Mouse (Mus musculus) neural tube, embryonic 11.5 days (tissue): ENCODE data around the gene Cacna1a. TPM values are rescaled to one million over a fixed set of nuclear protein-coding genes. Genes with fewer than 3 reads are reported as not detected.

Experiments used
- ATAC-seq: fragments of 200-750 bp; cut with Nextera tagmentation; 2 replicates; pipeline ENCODE4 v1.8.0; 2017; ENCODE audit warnings: moderate number of reproducible peaks, mild to moderate bottlenecking, moderate TSS enrichment, moderate library complexity; ENCODE audit not compliant: insufficient read depth, low FRiP score, low TSS enrichment
- DNase-seq: peaks from one replicate; pipeline ENCODE4 v3.0.0-alpha.2; 2015; ENCODE audit warnings: low spot score
- H3K27ac ChIP-seq: fragments of 300-500 bp; sonication (generic); 2 replicates; pipeline ENCODE4 v1.5.1; 2014; ENCODE audit warnings: low read depth, mild to moderate bottlenecking, low read length
- H3K27me3 ChIP-seq: fragments of 300-500 bp; sonication (generic); 2 replicates; pipeline ENCODE4 v1.6.1; 2014; ENCODE audit warnings: mild to moderate bottlenecking, low read length, mixed read lengths; ENCODE audit not compliant: control insufficient read depth, insufficient read depth
- H3K36me3 ChIP-seq: fragments of 300-500 bp; sonication (generic); 2 replicates; pipeline ENCODE4 v1.6.1; 2014; ENCODE audit warnings: mild to moderate bottlenecking, low read length, moderate library complexity, mixed read lengths; ENCODE audit not compliant: control insufficient read depth, insufficient read depth
- H3K4me1 ChIP-seq: fragments of 300-500 bp; sonication (generic); 2 replicates; pipeline ENCODE4 v1.6.1; 2014; ENCODE audit warnings: low read length, mixed read lengths; ENCODE audit not compliant: control insufficient read depth, insufficient read depth
- H3K4me2 ChIP-seq: fragments of 300-500 bp; sonication (generic); 2 replicates; pipeline ENCODE4 v1.6.1; 2014; ENCODE audit warnings: low read depth, mild to moderate bottlenecking, moderate library complexity
- H3K4me3 ChIP-seq: fragments of 300-500 bp; sonication (generic); 2 replicates; pipeline ENCODE4 v1.5.1; 2014; ENCODE audit warnings: low read depth, low read length
- H3K9ac ChIP-seq: fragments of 300-500 bp; sonication (generic); 2 replicates; pipeline ENCODE4 v1.6.1; 2014; ENCODE audit warnings: mild to moderate bottlenecking, low read length
- H3K9me3 ChIP-seq: fragments of 300-500 bp; sonication (generic); 2 replicates; pipeline ENCODE4 v1.6.1; 2016; ENCODE audit warnings: low read length; ENCODE audit not compliant: control insufficient read depth
- WGBS: fragments of 180-500 bp; shearing (Covaris S2); extraction: QIAGEN DNeasy Blood & Tissue Kit; methylation state at CpG from one replicate; pipeline ENCODE4 v1.1.7; 2014; 5-methylcytosine and 5-hydroxymethylcytosine counted together
- polyA plus RNA-seq: library from polyadenylated mRNA; unstranded; fragments of >200 nt; fragmentation: Nextera tagmentation; extraction: Ambion mirVana; gene quantifications from 2 replicates; pipeline ENCODE4 v1.2.1, GENCODE M21; 2014

The Cacna1a gene
- polyA plus RNA-seq, 1 experiment from 2014 or later, result 6.9 TPM

DNA sequence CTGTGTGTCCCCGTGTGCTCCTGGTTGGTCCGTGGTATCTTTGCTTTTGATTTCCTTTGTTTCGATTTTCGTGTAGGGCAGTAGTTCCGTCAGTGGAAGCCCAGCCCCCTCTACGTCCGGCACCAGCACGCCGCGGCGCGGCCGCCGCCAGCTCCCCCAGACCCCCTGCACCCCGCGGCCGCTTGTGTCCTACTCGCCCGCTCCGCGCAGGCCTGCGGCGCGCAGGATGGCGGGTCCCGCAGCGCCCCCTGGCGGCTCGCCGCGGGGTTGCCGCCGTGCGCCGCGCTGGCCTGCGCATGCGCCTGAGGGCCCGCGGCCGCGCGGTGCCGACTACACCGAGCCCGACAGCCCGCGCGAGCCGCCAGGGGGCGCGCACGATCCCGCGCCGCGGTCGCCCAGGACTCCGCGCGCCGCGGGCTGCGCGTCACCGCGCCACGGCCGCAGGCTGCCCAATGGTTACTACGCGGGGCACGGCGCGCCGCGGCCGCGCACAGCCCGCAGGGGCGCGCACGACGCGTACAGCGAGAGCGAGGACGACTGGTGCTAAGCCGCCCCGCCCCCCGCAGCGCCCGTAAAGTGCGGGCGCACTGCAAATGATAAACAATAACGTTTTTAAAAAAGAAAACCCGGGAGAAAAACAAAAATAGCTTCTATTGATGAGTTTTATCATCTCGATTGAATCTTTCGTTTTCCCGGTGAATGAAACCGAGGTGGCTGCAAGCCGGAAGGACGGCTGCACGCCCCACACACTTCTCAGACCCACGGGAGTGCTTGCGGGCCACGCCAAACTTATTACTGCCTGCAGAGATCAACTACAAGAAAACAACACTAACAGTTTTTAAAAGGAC lies 251.1 kb downstream of the Cacna1a start:
- Histone ChIP-seq H3K4me1 (peaks cover 18% of the 10 kb centered on the region), H3K36me3 (no peaks in the 10 kb centered on the region), H3K27me3 (no peaks in the 10 kb centered on the region), H3K4me2 (peak overlapping the region; percentile 81), H3K4me3 (peak overlapping the region; percentile 52), H3K9ac (peak overlapping the region; percentile 74), H3K9me3 (no peaks in the 10 kb centered on the region), H3K27ac (peak overlapping the region; percentile 93)
- DNase-seq (peak; percentile 97), ATAC-seq (peak; percentile 88)
- WGBS, result under 1% methylated on average over 63 of the region's 106 CpGs

- 35% methylated on average over 9 of the region's 9 CpGs for WGBS
- peak overlapping the region; percentile 52 for H3K4me3 ChIP-seq
- ATAC-seq (no peak), DNase-seq (no peak)
- H3K9me3 ChIP-seq, result no peaks in the 10 kb centered on the region
- no peaks in the 10 kb centered on the region for H3K27me3 ChIP-seq
- peak overlapping the region; percentile 81 for H3K4me2 ChIP-seq
- H3K27ac ChIP-seq, result no peak overlapping the region
- H3K4me1 ChIP-seq, result peaks cover 12% of the 10 kb centered on the region
- H3K36me3 ChIP-seq, result no peaks in the 10 kb centered on the region
- no peak overlapping the region; the same call in 1 of the 2 replicates for H3K9ac ChIP-seq
Measured at GRCm38 (mm10) chr8:84640010-84640588, 251.9 kb downstream of the Cacna1a start.

DNA sequence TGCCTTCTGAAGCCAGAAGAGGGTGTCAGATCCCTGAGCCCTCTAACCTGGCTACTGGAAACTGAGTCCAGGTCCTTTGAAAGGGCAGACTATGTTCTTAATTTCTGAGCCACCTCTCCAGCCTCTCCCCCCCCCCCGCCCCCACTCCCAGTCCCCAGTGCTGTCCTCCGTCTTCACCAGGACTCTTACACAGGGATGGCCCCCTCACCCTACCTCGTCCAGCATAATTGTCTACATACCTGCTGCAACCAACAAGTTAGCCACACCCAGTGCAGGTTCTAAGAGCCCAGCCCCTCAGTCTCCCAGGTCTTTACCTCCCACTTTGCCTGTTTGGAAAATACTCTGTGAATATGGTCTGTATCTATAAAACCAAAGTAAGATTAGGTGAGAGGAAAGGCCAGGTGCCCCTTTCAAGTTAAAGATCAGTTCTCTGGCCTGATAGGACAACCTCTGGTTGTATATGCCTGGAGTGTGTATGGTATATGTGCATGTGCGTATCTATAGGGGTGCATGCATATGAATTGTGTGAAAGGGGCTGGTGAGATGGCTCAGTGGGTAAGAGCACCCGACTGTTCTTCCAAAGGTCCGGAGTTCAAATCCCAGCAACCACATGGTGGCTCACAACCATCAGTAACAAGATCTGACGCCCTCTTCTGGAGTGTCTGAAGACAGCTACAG lies 252.5 kb downstream of the Cacna1a start:
- H3K4me1 ChIP-seq, result peaks cover 7% of the 10 kb centered on the region
- H3K4me2 ChIP-seq, result no peak overlapping the region
- no peak overlapping the region for H3K4me3 ChIP-seq
- no peaks in the 10 kb centered on the region for H3K9me3 ChIP-seq
- H3K36me3 ChIP-seq, result no peaks in the 10 kb centered on the region
- ATAC-seq, result no peak
- WGBS, result 90% methylated on average over 7 of the region's 7 CpGs
- H3K9ac ChIP-seq, result no peak overlapping the region
- no peak overlapping the region for H3K27ac ChIP-seq
- no peaks in the 10 kb centered on the region for H3K27me3 ChIP-seq
- DNase-seq, result no peak

DNA sequence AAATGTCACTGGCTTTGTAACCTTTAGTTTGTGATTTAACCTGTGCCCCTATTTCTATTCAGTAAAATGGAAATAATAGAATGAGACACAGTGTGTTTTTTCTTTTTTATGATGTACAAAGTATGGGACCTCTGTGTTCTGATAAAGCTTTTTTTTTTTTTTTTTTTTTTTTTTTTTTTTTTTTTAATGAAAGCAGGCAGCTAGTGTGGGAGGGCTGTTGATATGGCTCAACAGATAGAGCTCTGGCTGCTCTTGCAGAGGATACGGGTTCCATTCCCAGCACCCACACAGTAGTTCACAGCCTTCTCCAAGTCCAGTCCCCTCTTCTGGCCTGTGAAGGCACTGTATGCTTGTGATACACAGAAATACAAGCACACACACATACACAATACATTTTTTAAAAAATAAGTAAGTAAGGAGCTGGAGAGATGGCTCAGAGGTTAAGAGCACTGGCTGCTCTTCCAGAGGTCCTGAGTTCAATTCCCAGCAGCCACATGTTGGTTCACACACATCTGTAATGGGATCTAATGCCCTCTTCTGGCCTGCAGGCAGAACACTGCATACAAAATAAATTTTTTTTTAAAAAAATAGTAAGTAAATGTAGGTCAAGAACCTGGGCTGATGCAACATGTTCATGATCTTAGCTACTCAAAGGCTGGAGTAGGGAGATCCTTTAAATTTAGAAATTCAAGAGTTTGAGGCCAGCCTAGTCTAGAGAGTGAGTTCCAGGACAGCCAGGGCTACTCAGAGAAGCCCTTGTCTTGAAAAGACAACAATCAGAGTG lies 253.5 kb downstream of the Cacna1a start:
- no peak for ATAC-seq
- Histone ChIP-seq H3K4me2 (no peak overlapping the region), H3K4me1 (peaks cover 7% of the 10 kb centered on the region)

DNA sequence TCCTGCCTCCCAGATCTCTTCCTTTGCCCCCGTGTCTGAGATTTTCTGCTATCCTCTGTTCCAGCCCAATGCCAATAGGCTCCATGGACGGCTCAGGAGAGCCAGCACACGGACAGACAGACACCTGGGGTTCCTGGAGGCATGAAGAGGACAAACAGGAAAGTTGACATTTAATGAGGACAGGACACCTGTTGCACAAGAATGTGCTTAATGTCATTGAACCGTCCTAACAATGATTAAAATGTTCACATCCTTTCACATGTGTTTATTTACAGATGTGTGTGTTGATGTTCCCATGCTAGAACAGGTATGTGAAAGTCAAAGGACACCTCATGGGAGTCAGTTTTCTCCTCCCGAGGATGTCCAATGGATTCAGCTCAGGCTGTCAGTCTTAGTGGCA lies 254.8 kb downstream of the Cacna1a start:
- no peak for DNase-seq
- ATAC-seq, result no peak
- H3K27me3 ChIP-seq, result no peaks in the 10 kb centered on the region
- H3K4me2 ChIP-seq, result no peak overlapping the region
- H3K4me3 ChIP-seq, result no peak overlapping the region
- no peak overlapping the region for H3K9ac ChIP-seq
- H3K4me1 ChIP-seq, result peaks cover 8% of the 10 kb centered on the region
- H3K36me3 ChIP-seq, result no peaks in the 10 kb centered on the region
- H3K9me3 ChIP-seq, result no peaks in the 10 kb centered on the region
- 74% methylated on average over 5 of the region's 5 CpGs for WGBS
- no peak overlapping the region for H3K27ac ChIP-seq

More for the DNA sequence above, 253.5 kb downstream of the Cacna1a start:
- no peak for DNase-seq
- WGBS, result 90% methylated on average over 1 of the region's 1 CpGs
- H3K9ac ChIP-seq, result no peak overlapping the region
- H3K9me3 ChIP-seq, result no peaks in the 10 kb centered on the region
- no peak overlapping the region for H3K27ac ChIP-seq
- no peak overlapping the region for H3K4me3 ChIP-seq
- H3K36me3 ChIP-seq, result no peaks in the 10 kb centered on the region
- H3K27me3 ChIP-seq, result no peaks in the 10 kb centered on the region

- ATAC-seq (no peak), DNase-seq (no peak)
- H3K4me3 ChIP-seq, result no peak overlapping the region
- H3K9ac ChIP-seq, result no peak overlapping the region
- 57% methylated on average over 6 of the region's 6 CpGs for WGBS
- no peaks in the 10 kb centered on the region for H3K9me3 ChIP-seq
- H3K36me3 ChIP-seq, result no peaks in the 10 kb centered on the region
- no peak overlapping the region for H3K4me2 ChIP-seq
- no peak overlapping the region for H3K27ac ChIP-seq
- no peaks in the 10 kb centered on the region for H3K27me3 ChIP-seq
- H3K4me1 ChIP-seq, result peaks cover 7% of the 10 kb centered on the region; the same call in 1 of the 2 replicates
Measured at GRCm38 (mm10) chr8:84646800-84647199, 258.6 kb downstream of the Cacna1a start.

DNA sequence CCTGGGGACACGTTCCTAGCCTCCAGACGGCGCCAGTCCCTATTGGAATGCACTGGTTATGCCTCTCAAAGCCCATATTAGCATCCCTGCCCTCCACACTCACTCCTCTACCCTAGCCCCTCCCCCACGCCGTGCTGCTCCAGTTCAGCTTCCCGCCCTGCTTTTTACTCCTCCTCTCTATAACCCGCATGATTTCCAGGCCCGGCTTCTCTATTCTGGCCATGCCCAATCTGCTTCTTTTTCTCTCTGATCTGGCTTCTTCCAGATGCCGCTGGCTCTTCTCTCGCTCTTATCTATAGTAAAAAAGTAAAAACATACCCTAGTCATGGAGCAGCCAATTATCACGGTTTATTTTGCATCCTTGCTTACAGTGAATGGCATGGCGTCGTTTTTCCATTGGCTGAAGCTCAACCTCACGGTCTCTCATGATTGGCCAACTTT lies 259.2 kb downstream of the Cacna1a start:
- DNase-seq (peak; percentile 77), ATAC-seq (peak; percentile 80)
- H3K4me3 ChIP-seq, result no peak overlapping the region
- H3K9ac ChIP-seq, result no peak overlapping the region
- H3K4me2 ChIP-seq, result peak overlapping the region; percentile 31
- peaks cover 7% of the 10 kb centered on the region; the same call in 1 of the 2 replicates for H3K4me1 ChIP-seq
- no peaks in the 10 kb centered on the region for H3K9me3 ChIP-seq
- no peak overlapping the region; the same call in 1 of the 2 replicates for H3K27ac ChIP-seq
- 3% methylated on average over 14 of the region's 14 CpGs for WGBS
- H3K27me3 ChIP-seq, result no peaks in the 10 kb centered on the region
- H3K36me3 ChIP-seq, result no peaks in the 10 kb centered on the region

DNA sequence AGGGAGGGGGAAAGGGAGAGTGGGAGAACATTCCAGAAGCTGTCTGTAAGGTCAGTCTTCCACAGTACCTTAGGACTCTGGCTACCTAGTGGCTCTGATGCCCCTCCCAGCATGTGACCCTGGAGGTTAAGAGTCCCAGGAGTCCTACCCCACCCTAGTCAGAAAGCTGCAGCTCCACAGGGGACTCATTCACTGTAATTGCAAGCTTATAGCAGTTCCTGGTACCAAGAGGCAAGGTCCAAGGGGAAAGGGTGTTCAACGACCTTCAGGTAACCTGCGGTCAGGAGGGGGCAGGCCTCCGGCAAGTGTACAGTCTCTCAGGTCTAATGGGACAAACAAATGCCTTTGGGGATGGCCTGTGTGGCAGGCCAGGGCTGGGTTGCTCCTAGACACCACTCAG lies 262.0 kb downstream of the Cacna1a start:
- H3K9ac ChIP-seq, result 0 out of 2 replicates have a peak overlapping the region, but pooled peaks have one; percentile 1
- ATAC-seq (no peak), DNase-seq (no peak)
- H3K4me3 ChIP-seq, result no peak overlapping the region
- no peaks in the 10 kb centered on the region for H3K27me3 ChIP-seq
- no peak overlapping the region for H3K4me2 ChIP-seq
- WGBS, result 42% methylated on average over 3 of the region's 3 CpGs
- H3K9me3 ChIP-seq, result no peaks in the 10 kb centered on the region
- peak overlapping the region; percentile 51 for H3K27ac ChIP-seq
- no peaks in the 10 kb centered on the region for H3K36me3 ChIP-seq
- peaks cover 13% of the 10 kb centered on the region for H3K4me1 ChIP-seq
